Mouse (Mus musculus) spleen, embryonic (tissue): ENCODE results near the gene Cdca8.
"Not testable (repeated sequence)": the region's sequence is repeated elsewhere in the genome, so short reads cannot be mapped to it uniquely, and the experiment has no call there.

Source experiments
- CTCF ChIA-PET: fragments of 350-600 bp; sonication (Branson Sonifier 250); formaldehyde crosslinking; loops from one replicate; lab custom pipeline; 2022; lab: Charles Lee

Gene Cdca8

DNA sequence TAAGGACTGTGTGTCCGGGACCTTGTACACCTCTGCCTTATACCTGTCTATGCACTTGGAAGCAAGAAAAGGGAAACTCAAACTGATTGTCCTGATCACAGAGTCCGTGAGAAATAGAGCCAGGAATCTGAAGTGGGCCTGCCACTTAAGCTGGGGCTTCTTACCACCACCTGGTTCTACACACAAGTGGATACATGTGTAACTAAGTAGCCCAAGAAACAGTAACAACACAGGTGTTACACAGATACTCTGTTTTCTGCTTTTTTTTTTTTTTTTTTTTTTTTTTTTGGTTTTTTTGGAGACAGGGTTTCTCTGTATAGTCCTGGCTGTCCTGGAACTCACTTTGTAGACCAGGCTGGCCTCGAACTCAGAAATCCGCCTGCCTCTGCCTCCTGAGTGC, at the start of gene Cdca8:
Gene Cdca8, minus strand, starts transcription at position 101 of the 400 bp plus-strand sequence.
- CTCF ChIA-PET: not testable (repeated sequence)

- CTCF ChIA-PET: no interaction called here
These were observed 49.3 kb upstream of the Cdca8 start for GRCm38 (mm10) chr4:124988382-124988781.

- CTCF ChIA-PET: no interaction called here
These were observed 48.6 kb upstream of the Cdca8 start for GRCm38 (mm10) chr4:124987711-124988097.

DNA sequence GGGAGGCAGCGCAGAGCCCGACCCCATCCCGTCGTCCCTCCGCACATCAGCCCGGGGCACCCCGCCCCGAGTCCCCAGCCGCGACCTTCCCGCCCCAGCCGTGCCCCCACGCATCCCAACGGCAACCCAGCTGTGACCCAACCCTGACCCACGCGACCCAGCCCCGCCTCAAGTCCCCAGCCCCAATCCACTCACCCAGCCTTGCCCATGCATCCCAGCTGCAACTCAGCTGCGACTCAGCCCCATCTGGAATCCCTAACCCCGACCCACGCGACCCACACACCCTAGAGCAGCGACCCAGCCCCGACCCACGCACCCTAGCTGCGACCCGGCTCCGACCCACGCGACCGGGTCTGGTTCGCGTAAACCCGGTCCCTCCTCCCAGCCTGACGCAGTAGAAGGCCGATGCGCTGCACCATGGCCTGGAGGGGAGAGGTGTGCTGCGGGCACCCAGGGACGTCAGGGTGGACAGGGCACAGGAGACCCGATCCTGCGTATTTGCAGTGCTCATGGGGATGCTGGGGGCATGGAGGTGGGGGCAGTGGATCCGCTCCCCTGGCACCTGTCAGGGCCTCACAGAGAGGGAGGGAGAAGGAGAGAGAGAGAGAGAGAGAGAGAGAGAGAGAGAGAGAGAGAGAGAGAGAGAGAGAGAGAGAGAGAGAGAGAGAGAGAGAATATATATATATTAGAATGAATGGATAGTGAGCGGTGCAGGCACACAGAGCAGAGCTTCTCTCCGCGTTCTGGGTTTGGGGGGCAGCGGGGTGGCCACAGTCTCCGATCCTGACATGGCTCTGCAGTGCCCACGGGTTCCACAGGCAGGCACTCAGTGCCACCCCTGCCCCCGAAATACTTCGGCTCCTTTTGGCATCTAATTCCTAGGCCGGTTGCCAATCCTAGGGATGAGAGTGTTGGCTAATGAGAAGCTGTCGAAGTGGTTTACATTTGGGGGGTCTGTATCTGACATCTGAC, 47.9 kb upstream of the Cdca8 start:
- CTCF ChIA-PET: no interaction called here

DNA sequence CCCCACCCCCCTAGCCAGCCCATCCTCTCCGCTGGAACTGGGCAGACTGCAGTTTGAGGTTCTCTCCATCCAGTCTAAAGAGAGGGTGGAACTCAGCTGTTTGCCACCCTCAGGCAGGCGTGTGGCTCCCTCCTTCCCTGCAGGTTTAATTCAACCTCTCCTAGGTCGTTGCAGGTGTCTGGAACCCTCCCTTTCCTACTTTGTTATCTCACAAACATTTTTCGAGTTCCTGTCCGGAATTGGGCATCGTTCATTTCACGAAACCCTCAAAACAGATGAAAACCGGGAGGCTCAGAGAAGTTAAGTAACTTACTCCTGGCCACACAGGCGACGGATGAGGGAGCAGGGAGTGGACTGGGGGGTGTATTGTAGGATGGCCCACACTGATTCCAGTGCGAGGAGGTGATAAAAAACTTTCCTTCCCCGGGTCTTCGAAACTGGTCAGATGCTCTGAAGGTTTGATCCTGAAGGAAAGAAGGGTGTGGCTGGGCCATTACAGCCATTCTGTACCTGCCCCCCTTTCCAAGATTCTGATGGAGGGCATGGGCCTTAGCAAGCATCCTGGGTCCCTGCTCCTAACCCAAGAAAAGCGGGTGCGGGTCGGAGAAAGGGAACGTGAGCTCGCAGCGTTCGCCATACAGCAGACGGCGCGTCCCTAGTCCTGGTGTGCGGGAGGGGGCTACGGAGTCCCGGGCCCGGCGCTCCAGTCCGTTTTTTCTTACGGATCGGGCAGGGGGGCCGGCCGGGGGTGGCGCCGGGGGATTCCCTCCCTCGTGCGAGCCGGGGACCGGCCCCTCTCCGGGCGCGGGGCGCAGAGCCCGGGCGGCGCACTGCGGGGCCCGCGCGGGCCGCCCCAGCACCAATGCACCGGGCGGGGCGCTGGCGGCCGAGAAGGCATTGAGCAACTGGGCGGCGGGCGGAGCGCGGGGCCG, 46.8 kb upstream of the Cdca8 start, which contains the start of gene Rspo1:
Gene Rspo1, plus strand, starts transcription at position 760 of the 932 bp plus-strand sequence.
- CTCF ChIA-PET: interaction anchor here (0.8 kb wide), 1 partner anchor 146 kb away, joined by 3 read pairs; no protein-coding TSS in a partner anchor

DNA sequence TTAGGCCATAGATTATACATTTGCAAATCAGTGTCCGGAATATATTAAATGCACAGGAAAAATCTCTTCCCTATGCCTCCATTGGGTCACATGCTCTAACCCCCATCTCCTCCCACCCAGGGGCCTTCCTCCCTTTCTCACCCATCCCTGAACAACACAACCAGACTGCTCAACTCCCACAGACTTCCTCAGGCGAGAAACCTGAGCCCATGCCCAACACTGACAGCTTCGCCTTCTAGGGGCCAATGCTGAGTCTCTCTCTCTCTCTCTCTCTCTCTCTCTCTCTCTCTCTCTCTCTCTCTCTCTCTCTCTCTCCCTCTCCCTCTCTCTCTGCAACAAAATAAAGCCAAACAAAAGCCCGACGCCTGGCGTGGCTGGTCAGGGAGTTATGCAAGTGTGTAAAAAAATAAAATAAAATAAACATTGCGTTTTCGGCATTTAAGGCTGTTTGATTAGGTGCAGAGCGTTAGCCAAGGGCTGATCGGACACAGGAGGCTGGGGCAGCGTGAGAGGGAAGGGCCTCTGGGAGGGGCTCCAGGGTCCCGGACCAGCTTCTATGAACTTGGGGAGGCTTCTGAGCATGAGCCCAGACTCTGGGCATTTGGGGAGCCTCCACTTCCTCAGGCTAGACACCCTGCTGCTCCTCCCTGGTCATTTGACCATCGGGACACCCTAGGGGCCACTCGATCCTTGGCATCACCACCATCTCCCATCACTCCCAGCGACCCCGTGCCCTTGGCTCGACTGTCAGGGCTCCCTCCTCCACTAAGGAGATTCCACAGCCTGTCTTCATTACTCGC, 46.0 kb upstream of the Cdca8 start:
- CTCF ChIA-PET: interaction anchor here (0.6 to 0.8 kb wide), 3 partner anchors 70 to 146 kb away, joined by 3 to 8 read pairs (median 4); no protein-coding TSS in a partner anchor

GRCm38 (mm10) chr4:124983893-124984526, 44.9 kb upstream of the Cdca8 start:
- CTCF ChIA-PET: interaction anchor here (0.6 kb wide), 1 partner anchor 111 kb away, joined by 8 read pairs; no protein-coding TSS in a partner anchor

DNA sequence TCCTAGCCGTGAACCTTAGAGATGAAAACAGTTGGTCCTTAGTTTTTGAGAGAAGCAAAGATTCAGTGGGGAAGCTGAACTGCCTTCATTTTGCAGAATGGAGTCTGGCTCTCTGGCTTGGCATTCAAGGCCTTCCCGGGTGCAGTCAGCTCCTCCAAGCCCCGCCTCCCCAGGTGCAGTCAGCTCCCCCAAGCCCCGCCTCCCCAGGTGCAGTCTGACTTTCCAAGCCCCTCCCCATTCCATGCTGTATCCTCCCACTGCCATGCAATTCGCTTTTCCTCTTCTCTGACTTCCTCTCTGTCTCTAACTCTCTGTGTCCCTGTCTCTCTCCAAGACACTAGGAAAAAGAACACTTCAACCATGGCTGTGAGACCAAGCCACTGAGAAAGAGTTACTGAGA, 39.1 kb upstream of the Cdca8 start:
- CTCF ChIA-PET: no interaction called here

DNA sequence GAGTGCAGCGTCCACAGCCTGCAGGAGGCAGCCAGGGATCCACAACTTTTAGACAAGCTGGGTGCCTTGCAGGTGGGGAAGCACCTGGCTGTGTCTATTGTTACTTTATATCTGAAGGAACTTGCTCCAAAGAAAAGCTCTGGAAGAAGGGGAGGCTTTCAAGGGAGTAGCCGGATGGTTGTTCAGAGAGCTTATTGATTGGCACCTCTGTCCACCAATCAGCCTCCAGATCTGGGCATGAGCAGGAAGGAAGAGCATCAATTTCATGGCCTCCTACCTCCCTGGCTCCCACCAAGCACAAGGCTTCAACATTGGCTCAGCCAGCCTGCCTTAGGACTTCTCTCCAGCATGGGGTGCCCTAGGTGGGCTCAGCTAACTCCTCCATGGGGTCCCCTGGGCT, 34.2 kb upstream of the Cdca8 start:
- CTCF ChIA-PET: no interaction called here

GRCm38 (mm10) chr4:124972316-124972715, 33.2 kb upstream of the Cdca8 start:
- CTCF ChIA-PET: no interaction called here

DNA sequence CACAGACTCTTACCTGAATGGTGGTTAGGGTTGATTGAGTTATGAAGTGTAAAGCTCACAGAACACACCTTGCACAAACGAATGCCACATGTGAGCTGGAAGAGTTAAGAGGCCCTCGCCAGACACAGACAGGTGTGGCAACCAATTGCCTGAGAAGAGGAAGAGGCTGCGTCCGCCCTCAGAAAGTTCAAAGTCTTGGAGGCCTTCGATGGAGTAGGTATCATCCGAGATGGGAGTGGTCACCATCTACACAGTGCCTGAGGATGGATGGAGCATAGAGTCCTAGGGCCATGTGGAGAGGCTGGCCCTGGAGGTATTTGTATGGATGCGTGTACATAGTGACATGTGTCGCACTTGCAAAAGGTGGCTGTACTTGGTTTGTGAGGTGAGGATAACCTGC, 32.0 kb upstream of the Cdca8 start:
- CTCF ChIA-PET: no interaction called here

GRCm38 (mm10) chr4:124970677-124971076, 31.6 kb upstream of the Cdca8 start:
- CTCF ChIA-PET: no interaction called here

DNA sequence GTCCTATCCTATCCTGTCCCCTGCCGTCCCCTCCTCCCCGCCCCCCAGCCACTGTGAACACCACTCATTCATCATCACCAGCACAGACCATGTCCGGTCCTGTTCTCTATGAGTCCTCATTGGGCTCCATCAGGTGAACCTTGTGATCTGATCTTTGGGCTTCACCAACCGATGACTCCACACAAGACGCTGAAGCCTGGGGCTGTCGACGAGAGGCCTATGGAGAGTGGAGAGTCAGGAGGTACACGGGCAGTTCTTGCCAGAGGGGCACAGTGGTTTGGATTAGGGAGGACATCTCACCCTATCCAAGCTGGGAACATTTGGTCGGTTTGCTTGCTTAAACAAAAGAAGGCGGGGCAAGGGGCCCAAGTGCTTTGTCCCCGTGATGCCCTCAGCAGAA, 31.1 kb upstream of the Cdca8 start:
- CTCF ChIA-PET: no interaction called here

GRCm38 (mm10) chr4:124969219-124969848, 30.2 kb upstream of the Cdca8 start:
- CTCF ChIA-PET: no interaction called here

GRCm38 (mm10) chr4:124968711-124969110, 29.6 kb upstream of the Cdca8 start:
- CTCF ChIA-PET: no interaction called here

GRCm38 (mm10) chr4:124964912-124965599, 25.9 kb upstream of the Cdca8 start:
- CTCF ChIA-PET: no interaction called here

DNA sequence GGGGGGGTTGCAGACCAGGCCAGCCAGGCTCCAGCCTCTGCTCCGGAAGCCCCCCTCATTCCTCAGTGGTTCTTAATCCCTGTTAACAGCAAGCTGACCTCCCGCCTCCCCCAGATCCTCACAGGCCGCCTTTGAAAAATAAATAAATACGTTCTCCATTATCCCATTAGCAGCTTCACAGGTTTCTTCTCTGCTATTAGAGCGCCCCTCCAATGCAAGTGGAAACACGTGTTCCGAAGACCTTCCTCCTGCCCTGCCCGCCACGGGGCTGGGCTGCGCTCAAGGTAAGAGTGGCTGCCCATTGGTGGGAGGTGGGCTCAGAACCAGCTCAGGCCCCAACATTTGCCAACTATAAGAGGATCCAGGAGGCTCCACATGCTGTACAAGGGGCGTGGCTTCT, 23.5 kb upstream of the Cdca8 start:
- CTCF ChIA-PET: interaction anchor here (0.6 kb wide), 1 partner anchor 322 kb away, joined by 3 read pairs; no protein-coding TSS in a partner anchor

DNA sequence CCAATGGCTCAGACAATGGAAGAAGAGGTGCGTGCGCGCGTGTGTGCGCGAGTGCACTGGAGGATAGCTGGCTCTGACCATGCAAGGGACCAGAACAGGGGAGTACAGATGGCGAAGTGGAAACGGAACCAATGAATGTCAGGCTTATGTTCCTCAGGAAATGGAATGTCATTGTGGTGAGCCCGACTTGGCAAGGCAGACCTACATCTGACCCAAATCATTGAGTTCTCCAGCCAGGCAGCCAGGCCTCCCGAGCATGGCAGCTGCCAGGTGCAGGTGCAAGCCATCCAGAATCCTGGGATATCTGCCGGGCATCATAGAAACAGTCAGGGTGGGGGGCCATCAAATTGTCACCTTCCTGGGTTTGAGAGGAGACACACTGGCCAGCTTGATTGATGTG, 21.8 kb upstream of the Cdca8 start:
- CTCF ChIA-PET: no interaction called here

DNA sequence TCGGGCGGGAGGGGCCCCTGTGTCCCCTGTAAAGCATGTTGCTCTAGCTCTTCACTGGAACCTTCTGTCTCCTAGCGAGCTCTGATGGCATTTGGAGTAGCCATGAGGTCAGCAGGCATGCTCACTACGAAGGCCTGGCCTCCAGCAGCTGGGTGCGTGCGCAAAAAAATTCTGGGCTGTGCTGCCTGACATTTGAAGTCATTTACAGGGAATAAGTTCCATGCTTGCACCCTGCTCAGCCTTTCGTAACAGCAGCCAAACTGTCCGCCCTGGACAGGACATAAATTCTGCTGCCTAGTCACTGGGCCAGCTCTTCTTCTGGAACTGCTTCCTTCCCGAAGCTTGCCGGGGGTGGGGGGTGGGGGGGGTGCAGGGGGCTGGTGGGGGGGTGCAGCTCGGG, 20.0 kb upstream of the Cdca8 start:
- CTCF ChIA-PET: no interaction called here
